Mouse (Mus musculus) spleen, adult 18-20 months (tissue): ENCODE results near the gene Xxylt1.

Experiments
- DNase-seq, 2 experiments: peaks; one replicate each; pipeline ENCODE4 v3.0.0; 2022; ENCODE audit warnings: mixed read lengths in 2 of 2

The Xxylt1 gene

GRCm38 (mm10) chr16:30984826-30985545 is 96.2 kb downstream of the Xxylt1 start:
- DNase-seq = no peak

GRCm38 (mm10) chr16:30984101-30984500 is 97.1 kb downstream of the Xxylt1 start:
- no peak for DNase-seq

- no peak for DNase-seq
Measured at GRCm38 (mm10) chr16:30983699-30984098, 97.5 kb downstream of the Xxylt1 start.

- DNase-seq = no peak
Measured at GRCm38 (mm10) chr16:30983281-30983680, 98.0 kb downstream of the Xxylt1 start.

- no peak for DNase-seq
Measured at GRCm38 (mm10) chr16:30981345-30981744, 99.9 kb downstream of the Xxylt1 start.

GRCm38 (mm10) chr16:30979905-30980304 is 101.3 kb downstream of the Xxylt1 start:
- DNase-seq = no peak

- no peak for DNase-seq
Measured at GRCm38 (mm10) chr16:30977728-30978127, 103.5 kb downstream of the Xxylt1 start.

GRCm38 (mm10) chr16:30977186-30977585 is 104.0 kb downstream of the Xxylt1 start:
- DNase-seq = peak; percentile 83 to 91

GRCm38 (mm10) chr16:30974549-30974948 is 106.7 kb downstream of the Xxylt1 start:
- no peak for DNase-seq

GRCm38 (mm10) chr16:30973416-30973815 is 107.8 kb downstream of the Xxylt1 start:
- DNase-seq = no peak

GRCm38 (mm10) chr16:30971950-30972541 is 109.2 kb downstream of the Xxylt1 start:
- DNase-seq = peak; percentile 30 to 37

- DNase-seq = no peak
Measured at GRCm38 (mm10) chr16:30969266-30970064, 111.8 kb downstream of the Xxylt1 start.

- no peak for DNase-seq
Measured at GRCm38 (mm10) chr16:30968402-30969151, 112.7 kb downstream of the Xxylt1 start.

GRCm38 (mm10) chr16:30966684-30967083 is 114.5 kb downstream of the Xxylt1 start:
- DNase-seq = no peak

- DNase-seq = no peak
Measured at GRCm38 (mm10) chr16:30964891-30965290, 116.3 kb downstream of the Xxylt1 start.

- no peak for DNase-seq
Measured at GRCm38 (mm10) chr16:30964411-30964810, 116.8 kb downstream of the Xxylt1 start.

GRCm38 (mm10) chr16:30962515-30962914 is 118.7 kb downstream of the Xxylt1 start:
- no peak for DNase-seq

GRCm38 (mm10) chr16:30961176-30961575 is 120.1 kb downstream of the Xxylt1 start:
- DNase-seq = no peak

- DNase-seq = no peak
Measured at GRCm38 (mm10) chr16:30960266-30960665, 121.0 kb downstream of the Xxylt1 start.

GRCm38 (mm10) chr16:30959692-30960091 is 121.5 kb downstream of the Xxylt1 start:
- DNase-seq = no peak

GRCm38 (mm10) chr16:30956141-30956540 is 125.1 kb downstream of the Xxylt1 start:
- DNase-seq = no peak

GRCm38 (mm10) chr16:30948636-30949035 is 132.6 kb downstream of the Xxylt1 start:
- no peak for DNase-seq

- no peak for DNase-seq
Measured at GRCm38 (mm10) chr16:30948216-30948615, 133.0 kb downstream of the Xxylt1 start.
